Mouse (Mus musculus): ENCODE data around the gene Pdzk1. TPM values are rescaled to one million over a fixed set of nuclear protein-coding genes. Genes with fewer than 3 reads are reported as not detected.

The Pdzk1 gene
- total and polyA plus RNA-seq, 3 experiments = 0.18 to 0.27 TPM; not detected in 1

Other genes starting within 250 kb of the Pdzk1 start
- gene Polr3gl, start 235.1 kb upstream of the Pdzk1 start, total RNA-seq (2012; rRNA removed) = 26.4 and 31.1 TPM in 2 replicates
- gene Polr3gl, start 235.1 kb upstream of the Pdzk1 start, polyA plus RNA-seq (2012; ENCODE audit: insufficient read depth in 1 of 2, insufficient read length in 2 of 2, low read depth in 1 of 2, low replicate concordance in 2 of 2, missing spikeins in 1 of 2) = 10 to 100 TPM in 1 of 2 experiments, not detected in 1; 39.8 TPM
- 0.15 and 0.16 TPM in 2 replicates for gene Ankrd34a, start 232.6 kb upstream of the Pdzk1 start, total RNA-seq (2012; rRNA removed)
- under 1 TPM in 1 of 2 experiments, not detected in 1; 0.78 TPM for gene Ankrd34a, start 232.6 kb upstream of the Pdzk1 start, polyA plus RNA-seq (2012; ENCODE audit: insufficient read depth in 1 of 2, insufficient read length in 2 of 2, low read depth in 1 of 2, low replicate concordance in 2 of 2, missing spikeins in 1 of 2)
- gene Lix1l, start 228.1 kb upstream of the Pdzk1 start, total RNA-seq (2012; rRNA removed) = 5.4 and 6.1 TPM in 2 replicates
- gene Lix1l, start 228.1 kb upstream of the Pdzk1 start, polyA plus RNA-seq (2012; ENCODE audit: insufficient read depth in 1 of 2, insufficient read length in 2 of 2, low read depth in 1 of 2, low replicate concordance in 2 of 2, missing spikeins in 1 of 2) = 10 to 100 TPM in 1 of 2 experiments, not detected in 1; 17.0 TPM
- 214 and 231 TPM in 2 replicates for gene Rbm8a, start 199.4 kb upstream of the Pdzk1 start, total RNA-seq (2012; rRNA removed)
- 100 to 1,000 TPM in 1 of 2 experiments, not detected in 1; 363 TPM for gene Rbm8a, start 199.4 kb upstream of the Pdzk1 start, polyA plus RNA-seq (2012; ENCODE audit: insufficient read depth in 1 of 2, insufficient read length in 2 of 2, low read depth in 1 of 2, low replicate concordance in 2 of 2, missing spikeins in 1 of 2)
- gene Pex11b, start 193.9 kb upstream of the Pdzk1 start, total RNA-seq (2012; rRNA removed) = 33.8 and 38.2 TPM in 2 replicates
- 10 to 100 TPM in 1 of 2 experiments, not detected in 1; 82.8 TPM for gene Pex11b, start 193.9 kb upstream of the Pdzk1 start, polyA plus RNA-seq (2012; ENCODE audit: insufficient read depth in 1 of 2, insufficient read length in 2 of 2, low read depth in 1 of 2, low replicate concordance in 2 of 2, missing spikeins in 1 of 2)
- gene Gm42957, start 193.8 kb upstream of the Pdzk1 start, total RNA-seq (2012; rRNA removed) = 0.16 and 0.19 TPM in 2 replicates
- under 1 TPM in 1 of 2 experiments, not detected in 1; 0.06 TPM for gene Gm42957, start 193.8 kb upstream of the Pdzk1 start, polyA plus RNA-seq (2012; ENCODE audit: insufficient read depth in 1 of 2, insufficient read length in 2 of 2, low read depth in 1 of 2, low replicate concordance in 2 of 2, missing spikeins in 1 of 2)
- 0.65 and 1.0 TPM in 2 replicates for gene Itga10, start 183.7 kb upstream of the Pdzk1 start, total RNA-seq (2012; rRNA removed)
- gene Itga10, start 183.7 kb upstream of the Pdzk1 start, polyA plus RNA-seq (2012; ENCODE audit: insufficient read depth in 1 of 2, insufficient read length in 2 of 2, low read depth in 1 of 2, low replicate concordance in 2 of 2, missing spikeins in 1 of 2) = 1 to 10 TPM in 1 of 2 experiments, not detected in 1; 2.9 TPM
- 0.46 and 0.62 TPM in 2 replicates for gene Ankrd35, start 159.2 kb upstream of the Pdzk1 start, total RNA-seq (2012; rRNA removed)
- gene Ankrd35, start 159.2 kb upstream of the Pdzk1 start, polyA plus RNA-seq (2012; ENCODE audit: insufficient read depth in 1 of 2, insufficient read length in 2 of 2, low read depth in 1 of 2, low replicate concordance in 2 of 2, missing spikeins in 1 of 2) = under 1 TPM in 1 of 2 experiments, not detected in 1; 0.77 TPM
- 5.9 and 6.0 TPM in 2 replicates for gene Pias3, start 132.9 kb upstream of the Pdzk1 start, total RNA-seq (2012; rRNA removed)
- 10 to 100 TPM in 1 of 2 experiments, not detected in 1; 26.8 TPM for gene Pias3, start 132.9 kb upstream of the Pdzk1 start, polyA plus RNA-seq (2012; ENCODE audit: insufficient read depth in 1 of 2, insufficient read length in 2 of 2, low read depth in 1 of 2, low replicate concordance in 2 of 2, missing spikeins in 1 of 2)
- gene Nudt17, start 120.7 kb upstream of the Pdzk1 start, total RNA-seq (2012; rRNA removed) = 2.4 and 2.7 TPM in 2 replicates
- 1 to 10 TPM in 1 of 2 experiments, not detected in 1; 6.5 TPM for gene Nudt17, start 120.7 kb upstream of the Pdzk1 start, polyA plus RNA-seq (2012; ENCODE audit: insufficient read depth in 1 of 2, insufficient read length in 2 of 2, low read depth in 1 of 2, low replicate concordance in 2 of 2, missing spikeins in 1 of 2)
- 48.3 and 53.1 TPM in 2 replicates for gene Polr3c, start 101.7 kb upstream of the Pdzk1 start, total RNA-seq (2012; rRNA removed)
- gene Polr3c, start 101.7 kb upstream of the Pdzk1 start, polyA plus RNA-seq (2012; ENCODE audit: insufficient read depth in 1 of 2, insufficient read length in 2 of 2, low read depth in 1 of 2, low replicate concordance in 2 of 2, missing spikeins in 1 of 2) = 100 to 1,000 TPM; 122 to 224 TPM
- 43.2 and 52.2 TPM in 2 replicates for gene Rnf115, start 101.6 kb upstream of the Pdzk1 start, total RNA-seq (2012; rRNA removed)
- 10 to 100 TPM; 66.1 to 71.8 TPM for gene Rnf115, start 101.6 kb upstream of the Pdzk1 start, polyA plus RNA-seq (2012; ENCODE audit: insufficient read depth in 1 of 2, insufficient read length in 2 of 2, low read depth in 1 of 2, low replicate concordance in 2 of 2, missing spikeins in 1 of 2)
- 0.04 TPM in 1 of 2 replicates, not detected in the other for gene Cd160, start 67 bp downstream of the Pdzk1 start, total RNA-seq (2012; rRNA removed)
- gene Cd160, start 67 bp downstream of the Pdzk1 start, polyA plus RNA-seq (2012; ENCODE audit: insufficient read depth in 1 of 2, insufficient read length in 2 of 2, low read depth in 1 of 2, low replicate concordance in 2 of 2, missing spikeins in 1 of 2) = under 1 TPM in 1 of 2 experiments, not detected in 1; 0.32 TPM
- 0.07 and 0.08 TPM in 2 replicates for gene Gja5, start 75.4 kb downstream of the Pdzk1 start, total RNA-seq (2012; rRNA removed)
- gene Gja5, start 75.4 kb downstream of the Pdzk1 start, polyA plus RNA-seq (2012; ENCODE audit: insufficient read depth in 1 of 2, insufficient read length in 2 of 2, low read depth in 1 of 2, low replicate concordance in 2 of 2, missing spikeins in 1 of 2) = under 1 TPM in 1 of 2 experiments, not detected in 1; 0.03 TPM
- gene Gpr89, start 76.1 kb downstream of the Pdzk1 start, total RNA-seq (2012; rRNA removed) = 56.7 and 69.9 TPM in 2 replicates
- 10 to 100 TPM in 1 of 2 experiments, not detected in 1; 56.7 TPM for gene Gpr89, start 76.1 kb downstream of the Pdzk1 start, polyA plus RNA-seq (2012; ENCODE audit: insufficient read depth in 1 of 2, insufficient read length in 2 of 2, low read depth in 1 of 2, low replicate concordance in 2 of 2, missing spikeins in 1 of 2)
- gene Gja8, start 96.7 kb downstream of the Pdzk1 start, total RNA-seq (2012; rRNA removed) = 0.04 TPM in 1 of 2 replicates, not detected in the other
- under 1 TPM in 1 of 2 experiments, not detected in 1; 0.04 TPM for gene Gja8, start 96.7 kb downstream of the Pdzk1 start, polyA plus RNA-seq (2012; ENCODE audit: insufficient read depth in 1 of 2, insufficient read length in 2 of 2, low read depth in 1 of 2, low replicate concordance in 2 of 2, missing spikeins in 1 of 2)